Mouse (Mus musculus): ENCODE data around the gene Ralgds.

- no peak for TF ChIP-seq MAX (IDR thresholded peaks at IDR 0.05; ENCODE audit: low read depth)
- no peak for TF ChIP-seq POLR2A (IDR thresholded peaks at IDR 0.05; ENCODE audit: insufficient read length, low read depth)
- TF ChIP-seq TCF12 (IDR thresholded peaks at IDR 0.05; ENCODE audit: insufficient read depth, poor library complexity, severe bottlenecking) = no peak
- TF ChIP-seq CEBPB (IDR thresholded peaks at IDR 0.05; ENCODE audit: insufficient read depth, poor library complexity, severe bottlenecking) = no peak
- TF ChIP-seq E2F4 (IDR thresholded peaks at IDR 0.05; ENCODE audit: insufficient read depth) = no peak
- TF ChIP-seq MYOG (IDR thresholded peaks at IDR 0.05; ENCODE audit: control insufficient read depth in 1 of 3, insufficient read depth in 1 of 3, insufficient read length in 2 of 3, low read depth in 2 of 3) = no peak
Observed at GRCm38 (mm10) chr2:28522166-28522565, 9.2 kb downstream of the Ralgds start.

All from myocyte (in vitro differentiated cells).